18 mouse cellular contexts compared by ENCODE assay signal in the genomic region with DNA sequence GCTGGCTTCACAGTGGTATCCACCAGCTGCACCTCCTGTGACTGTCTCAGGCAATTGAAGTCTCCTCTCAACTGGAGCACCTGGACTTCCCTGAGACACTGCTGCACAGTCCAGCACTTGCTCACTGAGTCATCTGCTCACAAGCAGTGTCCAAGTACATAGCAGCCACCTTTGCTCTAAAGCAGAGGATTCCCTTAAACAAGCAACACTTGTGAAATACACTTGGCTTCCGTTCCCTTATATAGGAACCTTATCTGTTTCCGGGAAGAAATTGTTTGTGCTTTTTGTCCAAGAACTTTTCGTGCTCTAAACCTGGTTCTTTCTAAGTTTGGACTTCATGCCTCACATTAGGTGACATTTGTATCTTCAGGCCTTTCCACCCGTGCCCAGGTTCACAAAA.
DNase-seq lines count a peak whose midpoint lies in the region; ATAC-seq and TF ChIP-seq lines count a peak whose summit lies in the region.
"Had no signal": no experiment of that assay in that cellular context is flagged by ENCODE, and none has a peak within 500 bp of the region (broad histone marks: within the 10 kb centered on the region; RNA-seq: fewer than 3 reads in every experiment).

No protein-coding gene starts in this region.

- no peak for TF ChIP-seq CTCF in liver, adult 2 months (IDR thresholded peaks at IDR 0.05; ENCODE audit: low read depth, low read length)

- no peaks in the 10 kb centered on the region for H3K9me3 ChIP-seq in liver, embryonic 12.5 days (replicated peaks)
- no peaks in the 10 kb centered on the region for H3K9me3 ChIP-seq in megakaryocyte, embryonic 14.5 days

- no peak overlapping the region for H3K4me3 ChIP-seq in liver, adult 2 months (ENCODE audit: insufficient read depth, low read depth, low read length)
- no peak overlapping the region for H3K4me3 ChIP-seq in liver, embryonic 12.5 days
- H3K4me3 ChIP-seq in megakaryocyte, embryonic 14.5 days (replicated peaks): peak overlapping the region; percentile 11

- no peaks in the 10 kb centered on the region for H3K27me3 ChIP-seq in liver, adult 2 months (ENCODE audit: control insufficient read depth, insufficient read depth, low read length)
- no peaks in the 10 kb centered on the region for H3K27me3 ChIP-seq in liver, embryonic 12.5 days (replicated peaks)
- no peaks in the 10 kb centered on the region for H3K27me3 ChIP-seq in megakaryocyte, embryonic 14.5 days (replicated peaks)
- H3K27me3 ChIP-seq: CH12.LX, Patski had no signal

- no peaks in the 10 kb centered on the region for H3K79me2 ChIP-seq in liver, adult 2 months (ENCODE audit: control insufficient read depth, insufficient read depth, low read length)

- no peak for TF ChIP-seq POLR2A in liver, adult 2 months (IDR thresholded peaks at IDR 0.05; ENCODE audit: extremely low read depth, insufficient read depth, low read length)

- peaks cover 7% of the 10 kb centered on the region; the same call in 1 of the 2 replicates for H3K4me1 ChIP-seq in liver, adult 2 months (ENCODE audit: control insufficient read depth, insufficient read depth, low read length)
- no peaks in the 10 kb centered on the region for H3K4me1 ChIP-seq in liver, embryonic 12.5 days
- H3K4me1 ChIP-seq in megakaryocyte, embryonic 14.5 days: peaks cover 15% of the 10 kb centered on the region

- H3K4me2 ChIP-seq in liver, embryonic 12.5 days: no peak overlapping the region

- no peak for ATAC-seq in liver, embryonic 12.5 days
- no peak for ATAC-seq in megakaryocyte, adult 5-6 weeks (ENCODE audit: poor library complexity, severe bottlenecking)
- ATAC-seq: activated CD4-positive, CD25-positive, alpha-beta regulatory T cell, adult 4 months; CD4-positive, CD25-positive, alpha-beta regulatory T cell, adult 4 months; Patski had no signal

- WGBS in liver, adult 2 months: 19% methylated on average over 4 of the region's 4 CpGs
- WGBS in liver, embryonic 12.5 days (ENCODE audit: insufficient replicate concordance): 54% methylated on average over 4 of the region's 4 CpGs

- DNase-seq in liver, adult 2 months (ENCODE audit: extremely low read depth, low read depth, low spot score): peak; percentile 94
- DNase-seq: adrenal gland, adult 8-10 months; adrenal gland, postnatal 10 days; adrenal gland, postnatal 14 days; adrenal gland, postnatal 25 days; adrenal gland, postnatal 36 days; B cell, adult 2 months; cerebellum, adult 11 months; cerebellum, adult 11-12 months; cerebellum, adult 18-20 months had no signal

- no peak overlapping the region for H3K9ac ChIP-seq in liver, adult 2 months (ENCODE audit: low read depth, low read length)
- H3K9ac ChIP-seq in liver, embryonic 12.5 days: no peak overlapping the region

- peak overlapping the region; percentile 89 for H3K27ac ChIP-seq in liver, adult 2 months (replicated peaks; ENCODE audit: insufficient read depth, low read depth, low read length)
- no peak overlapping the region for H3K27ac ChIP-seq in liver, embryonic 12.5 days

- H3K36me3 ChIP-seq in liver, adult 2 months (ENCODE audit: control insufficient read depth, insufficient read depth, low read length): no peaks in the 10 kb centered on the region
- H3K36me3 ChIP-seq in liver, embryonic 12.5 days: no peaks in the 10 kb centered on the region
- no peaks in the 10 kb centered on the region for H3K36me3 ChIP-seq in megakaryocyte, embryonic 14.5 days (replicated peaks; ENCODE audit: low read length)
- H3K36me3 ChIP-seq: G1E had no signal
